Mouse (Mus musculus): ENCODE results near the gene Ccin.

GRCm38 (mm10) chr4:44022766-44023165, 39.5 kb downstream of the Ccin start:
- TF ChIP-seq MAX (IDR thresholded peaks at IDR 0.05; ENCODE audit: low read length) (no peak), POLR2A (IDR thresholded peaks at IDR 0.05; ENCODE audit: control insufficient read depth in 1 of 2, insufficient read depth in 1 of 2, low read depth in 1 of 2, low read length in 2 of 2, poor library complexity in 1 of 2) (no peak), CTCF (IDR thresholded peaks at IDR 0.05 in 2 of 3, conservative IDR thresholded peaks at IDR 0.05 in 1 of 3; ENCODE audit: control insufficient read depth in 1 of 3, insufficient read depth in 1 of 3, low read depth in 2 of 3, low read length in 3 of 3, poor library complexity in 1 of 3, severe bottlenecking in 1 of 3) (no peak)
